Mouse (Mus musculus) midbrain, embryonic 12.5 days (tissue): ENCODE measurements around the gene Zfp119b. TPM values are rescaled to one million over a fixed set of nuclear protein-coding genes. Genes with fewer than 3 reads are reported as not detected.

Experiments
- ATAC-seq: fragments of 200-750 bp; cut with Nextera tagmentation; 2 replicates; pipeline ENCODE4 v1.8.0; 2017; ENCODE audit warnings: low read depth, moderate TSS enrichment, moderate library complexity; ENCODE audit not compliant: low FRiP score
- H3K27ac ChIP-seq: fragments of 300-500 bp; sonication (generic); replicated peaks from 2 replicates; pipeline ENCODE4 v1.5.1; 2016; ENCODE audit warnings: mild to moderate bottlenecking
- H3K27me3 ChIP-seq: fragments of 300-500 bp; sonication (generic); 2 replicates; pipeline ENCODE4 v1.6.1; 2016; ENCODE audit warnings: mild to moderate bottlenecking
- H3K36me3 ChIP-seq: fragments of 300-500 bp; sonication (generic); 2 replicates; pipeline ENCODE4 v1.6.1; 2016
- H3K4me1 ChIP-seq: fragments of 300-500 bp; sonication (generic); 2 replicates; pipeline ENCODE4 v1.6.1; 2016
- H3K4me2 ChIP-seq: fragments of 300-500 bp; sonication (generic); replicated peaks from 2 replicates; pipeline ENCODE4 v1.6.1; 2016; ENCODE audit warnings: mild to moderate bottlenecking, moderate library complexity
- H3K4me3 ChIP-seq: fragments of 300-500 bp; sonication (generic); 2 replicates; pipeline ENCODE4 v1.5.1; 2016; ENCODE audit warnings: mild to moderate bottlenecking
- H3K9ac ChIP-seq: fragments of 300-500 bp; sonication (generic); replicated peaks from 2 replicates; pipeline ENCODE4 v1.6.1; 2016; ENCODE audit warnings: mild to moderate bottlenecking, moderate library complexity
- H3K9me3 ChIP-seq: fragments of 300-500 bp; sonication (generic); 2 replicates; pipeline ENCODE4 v1.6.1; 2016; ENCODE audit warnings: mild to moderate bottlenecking
- WGBS: fragments of 180-500 bp; shearing (Covaris S2); methylation state at CpG from one replicate; pipeline ENCODE4 v1.1.7; 2016; 5-methylcytosine and 5-hydroxymethylcytosine counted together
- polyA plus RNA-seq: library from polyadenylated mRNA; unstranded; fragments of >200 nt; fragmentation: Nextera tagmentation; extraction: Ambion mirVana; gene quantifications from 2 replicates; pipeline ENCODE4 v1.2.1, GENCODE M21; 2016

Zfp119b gene
- 6.1 and 6.3 TPM in 2 replicates for polyA plus RNA-seq

- Histone ChIP-seq H3K4me1 (peaks cover 7% of the 10 kb centered on the region; the same call in 1 of the 2 replicates), H3K36me3 (no peaks in the 10 kb centered on the region), H3K4me3 (no peak within 1 kb of the TSS), H3K4me2 (no peak within 1 kb of the TSS), H3K9me3 (no peaks in the 10 kb centered on the region), H3K27ac (no peak within 1 kb of the TSS), H3K9ac (no peak within 1 kb of the TSS), H3K27me3 (peaks cover 13% of the 10 kb centered on the region)
- 93% methylated on average over 2 of the region's 2 CpGs for WGBS
- no peak for ATAC-seq
These were observed at the start of gene Zfp119b for GRCm38 (mm10) chr17:55949400-55949799. Zfp119b (minus strand) TSS chr17:55949500.

GRCm38 (mm10) chr17:55996007-55996406, 46.7 kb upstream of the Zfp119b start:
- ATAC-seq = no peak
- no peaks in the 10 kb centered on the region for H3K9me3 ChIP-seq
- peaks cover 12% of the 10 kb centered on the region for H3K4me1 ChIP-seq
- 91% methylated on average over 15 of the region's 15 CpGs for WGBS
- H3K4me3 ChIP-seq = no peak overlapping the region
- H3K9ac ChIP-seq = no peak overlapping the region
- peaks cover 19% of the 10 kb centered on the region for H3K27me3 ChIP-seq
- no peak overlapping the region for H3K4me2 ChIP-seq
- H3K27ac ChIP-seq = no peak overlapping the region
- peaks cover 57% of the 10 kb centered on the region for H3K36me3 ChIP-seq

- H3K4me2 ChIP-seq = no peak overlapping the region
- WGBS = 89% methylated on average over 8 of the region's 8 CpGs
- no peak overlapping the region for H3K9ac ChIP-seq
- H3K36me3 ChIP-seq = peaks cover 54% of the 10 kb centered on the region
- no peaks in the 10 kb centered on the region for H3K9me3 ChIP-seq
- H3K4me3 ChIP-seq = no peak overlapping the region
- no peak overlapping the region for H3K27ac ChIP-seq
- no peaks in the 10 kb centered on the region for H3K27me3 ChIP-seq
- H3K4me1 ChIP-seq = peaks cover 13% of the 10 kb centered on the region
- ATAC-seq = no peak
These were observed 41.1 kb upstream of the Zfp119b start for GRCm38 (mm10) chr17:55990278-55990898.

- Histone ChIP-seq H3K9me3 (no peaks in the 10 kb centered on the region), H3K27ac (peak within 1 kb of the TSS; percentile 31; the same call in 1 of the 2 replicates), H3K9ac (peak within 1 kb of the TSS; percentile 75), H3K36me3 (peaks cover 18% of the 10 kb centered on the region), H3K4me2 (peak within 1 kb of the TSS; percentile 87), H3K4me3 (peak within 1 kb of the TSS; percentile 67), H3K4me1 (peaks cover 6% of the 10 kb centered on the region), H3K27me3 (no peaks in the 10 kb centered on the region)
- ATAC-seq = peak; percentile 83
- WGBS = 9% methylated on average over 33 of the region's 35 CpGs
These were observed 37.0 kb upstream of the Zfp119b start, which contains the start of gene Fsd1 for GRCm38 (mm10) chr17:55986030-55986961. Fsd1 (plus strand) TSS chr17:55986509.

GRCm38 (mm10) chr17:55977301-55977700, 28.0 kb upstream of the Zfp119b start:
- H3K9ac ChIP-seq = no peak overlapping the region
- WGBS = 63% methylated on average over 3 of the region's 3 CpGs
- H3K27me3 ChIP-seq = 0 out of 2 replicates have a peak, but pooled peaks cover 5% of the 10 kb centered on the region
- peaks cover 17% of the 10 kb centered on the region; the same call in 1 of the 2 replicates for H3K4me1 ChIP-seq
- no peak for ATAC-seq
- no peaks in the 10 kb centered on the region for H3K9me3 ChIP-seq
- H3K36me3 ChIP-seq = peaks cover 19% of the 10 kb centered on the region
- H3K4me2 ChIP-seq = no peak overlapping the region
- H3K4me3 ChIP-seq = no peak overlapping the region
- H3K27ac ChIP-seq = 0 out of 2 replicates have a peak overlapping the region, but pooled peaks have one; percentile 69

- 19% methylated on average over 13 of the region's 13 CpGs for WGBS
- no peaks in the 10 kb centered on the region for H3K9me3 ChIP-seq
- no peak overlapping the region for H3K9ac ChIP-seq
- peaks cover 19% of the 10 kb centered on the region for H3K36me3 ChIP-seq
- H3K27me3 ChIP-seq = 0 out of 2 replicates have a peak, but pooled peaks cover 5% of the 10 kb centered on the region
- peak; percentile 65 for ATAC-seq
- H3K27ac ChIP-seq = peak overlapping the region; percentile 69
- no peak overlapping the region for H3K4me3 ChIP-seq
- peaks cover 23% of the 10 kb centered on the region for H3K4me1 ChIP-seq
- no peak overlapping the region; the same call in 1 of the 2 replicates for H3K4me2 ChIP-seq
These were observed 27.1 kb upstream of the Zfp119b start for GRCm38 (mm10) chr17:55976255-55976862.

GRCm38 (mm10) chr17:55971453-55971852, 22.2 kb upstream of the Zfp119b start:
- Histone ChIP-seq H3K4me3 (peak overlapping the region; percentile 57), H3K4me1 (peaks cover 54% of the 10 kb centered on the region), H3K9ac (peak overlapping the region; percentile 76), H3K4me2 (peak overlapping the region; percentile 78), H3K27ac (peak overlapping the region; percentile 86; the same call in 1 of the 2 replicates), H3K9me3 (no peaks in the 10 kb centered on the region), H3K36me3 (peaks cover 34% of the 10 kb centered on the region), H3K27me3 (no peaks in the 10 kb centered on the region)
- ATAC-seq = no peak
- 19% methylated on average over 22 of the region's 22 CpGs for WGBS

GRCm38 (mm10) chr17:55969966-55970891, 20.9 kb upstream of the Zfp119b start, which contains the start of gene Shd:
Shd (plus strand) TSS chr17:55970467.
- peak within 1 kb of the TSS; percentile 76 for H3K9ac ChIP-seq
- no peaks in the 10 kb centered on the region for H3K9me3 ChIP-seq
- no peaks in the 10 kb centered on the region for H3K27me3 ChIP-seq
- 7% methylated on average over 53 of the region's 55 CpGs for WGBS
- H3K4me2 ChIP-seq = peak within 1 kb of the TSS; percentile 78
- peaks cover 50% of the 10 kb centered on the region for H3K4me1 ChIP-seq
- peak; percentile 74 for ATAC-seq
- H3K4me3 ChIP-seq = peak within 1 kb of the TSS; percentile 57
- H3K27ac ChIP-seq = peak within 1 kb of the TSS; percentile 86
- H3K36me3 ChIP-seq = peaks cover 44% of the 10 kb centered on the region

- H3K27me3 ChIP-seq = no peaks in the 10 kb centered on the region
- peak overlapping the region; percentile 78 for H3K4me2 ChIP-seq
- 0 out of 2 replicates have a peak overlapping the region, but pooled peaks have one; percentile 57 for H3K4me3 ChIP-seq
- WGBS = 19% methylated on average over 14 of the region's 14 CpGs
- peak; percentile 64 for ATAC-seq
- peak overlapping the region; percentile 76; the same call in 1 of the 2 replicates for H3K9ac ChIP-seq
- H3K27ac ChIP-seq = peak overlapping the region; percentile 86
- H3K9me3 ChIP-seq = no peaks in the 10 kb centered on the region
- H3K4me1 ChIP-seq = peaks cover 50% of the 10 kb centered on the region
- H3K36me3 ChIP-seq = peaks cover 50% of the 10 kb centered on the region
These were observed 20.3 kb upstream of the Zfp119b start for GRCm38 (mm10) chr17:55969560-55969959.

- 0 out of 2 replicates have a peak, but pooled peaks have one; percentile 5 for ATAC-seq
- Histone ChIP-seq H3K4me1 (peaks cover 50% of the 10 kb centered on the region), H3K4me2 (no peak overlapping the region), H3K9me3 (no peaks in the 10 kb centered on the region), H3K9ac (no peak overlapping the region; the same call in 1 of the 2 replicates), H3K36me3 (peaks cover 50% of the 10 kb centered on the region), H3K27ac (peak overlapping the region; percentile 86), H3K4me3 (no peak overlapping the region), H3K27me3 (no peaks in the 10 kb centered on the region)
- 58% methylated on average over 7 of the region's 7 CpGs for WGBS
These were observed 18.9 kb upstream of the Zfp119b start for GRCm38 (mm10) chr17:55968210-55968609.
